Mouse (Mus musculus): ENCODE data around the gene Gm20517. TPM values are rescaled to one million over a fixed set of nuclear protein-coding genes. Genes with fewer than 3 reads are reported as not detected.

The Gm20517 gene
- polyA plus RNA-seq, 1 experiment from 2014 or later: 1.3 TPM

DNA sequence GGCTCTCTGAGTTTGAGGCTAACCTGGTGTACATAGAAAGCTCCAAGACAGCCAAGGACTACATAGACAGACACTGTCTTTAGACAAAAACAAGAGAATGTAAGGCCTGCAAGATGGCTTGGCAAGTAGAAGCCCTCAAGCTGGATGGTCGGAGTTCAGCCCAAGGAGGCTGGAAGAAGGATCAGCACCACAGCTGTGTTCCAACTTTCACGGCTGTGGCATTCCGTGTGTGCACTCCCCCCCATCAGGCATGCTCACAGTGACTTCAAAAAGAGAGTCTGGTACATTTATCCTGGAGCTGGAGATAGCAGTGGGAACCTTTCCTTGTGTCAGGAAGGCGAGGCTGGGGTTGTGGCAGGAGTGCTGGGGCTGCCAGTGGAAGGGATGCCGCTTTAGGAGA lies 14.6 kb downstream of the Gm20517 start:
- no peaks in the 10 kb centered on the region for H3K9me3 ChIP-seq (ENCODE audit: control insufficient read depth, low read length)
- ATAC-seq (ENCODE audit: insufficient number of reproducible peaks, low FRiP score, low TSS enrichment, low read depth) (no peak), DNase-seq (ENCODE audit: low spot score) (no peak)
- H3K4me1 ChIP-seq (ENCODE audit: control insufficient read depth, insufficient read depth, low read length): peaks cover 10% of the 10 kb centered on the region
- no peak overlapping the region for H3K4me2 ChIP-seq (ENCODE audit: low read depth, severe bottlenecking)
- H3K27ac ChIP-seq (replicated peaks; ENCODE audit: low read depth, low read length): no peak overlapping the region
- peaks cover 25% of the 10 kb centered on the region for H3K36me3 ChIP-seq (ENCODE audit: control insufficient read depth, insufficient read depth, low read length)
- H3K4me3 ChIP-seq (ENCODE audit: low read depth, low read length): no peak overlapping the region
- H3K27me3 ChIP-seq (ENCODE audit: control insufficient read depth, insufficient read depth, low read length): no peaks in the 10 kb centered on the region
- WGBS: 89% methylated on average over 5 of the region's 5 CpGs
- H3K9ac ChIP-seq (ENCODE audit: low read length): no peak overlapping the region

DNA sequence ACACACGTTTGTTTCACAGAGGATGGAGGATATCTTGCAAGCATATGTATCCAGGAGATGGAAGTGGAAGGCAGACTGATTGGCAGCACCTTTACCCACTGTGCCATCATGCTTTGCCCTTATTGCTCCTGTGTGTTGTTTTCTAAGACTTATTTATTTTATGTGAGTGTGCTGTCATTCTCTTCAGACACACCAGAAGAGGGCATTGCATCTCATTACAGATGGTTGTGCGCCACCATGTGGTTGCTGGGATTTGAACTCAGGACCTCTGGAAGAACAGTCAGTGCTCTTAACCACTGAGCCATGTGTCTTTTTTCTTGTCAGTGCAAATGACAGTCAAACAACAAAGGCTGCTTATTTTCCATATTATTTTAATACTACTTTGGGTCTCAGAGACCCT lies 16.4 kb downstream of the Gm20517 start:
- Histone ChIP-seq H3K36me3 (ENCODE audit: control insufficient read depth, insufficient read depth, low read length) (peaks cover 18% of the 10 kb centered on the region), H3K4me2 (ENCODE audit: low read depth, severe bottlenecking) (no peak overlapping the region; the same call in 1 of the 2 replicates), H3K4me1 (ENCODE audit: control insufficient read depth, insufficient read depth, low read length) (peaks cover 14% of the 10 kb centered on the region), H3K27ac (replicated peaks; ENCODE audit: low read depth, low read length) (no peak overlapping the region), H3K9ac (ENCODE audit: low read length) (no peak overlapping the region), H3K4me3 (ENCODE audit: low read depth, low read length) (no peak overlapping the region; the same call in 1 of the 2 replicates), H3K27me3 (ENCODE audit: control insufficient read depth, insufficient read depth, low read length) (no peaks in the 10 kb centered on the region), H3K9me3 (ENCODE audit: control insufficient read depth, low read length) (no peaks in the 10 kb centered on the region)
- ATAC-seq (ENCODE audit: insufficient number of reproducible peaks, low FRiP score, low TSS enrichment, low read depth) (no peak), DNase-seq (ENCODE audit: low spot score) (no peak)
- WGBS: 80% methylated on average over 2 of the region's 2 CpGs

DNA sequence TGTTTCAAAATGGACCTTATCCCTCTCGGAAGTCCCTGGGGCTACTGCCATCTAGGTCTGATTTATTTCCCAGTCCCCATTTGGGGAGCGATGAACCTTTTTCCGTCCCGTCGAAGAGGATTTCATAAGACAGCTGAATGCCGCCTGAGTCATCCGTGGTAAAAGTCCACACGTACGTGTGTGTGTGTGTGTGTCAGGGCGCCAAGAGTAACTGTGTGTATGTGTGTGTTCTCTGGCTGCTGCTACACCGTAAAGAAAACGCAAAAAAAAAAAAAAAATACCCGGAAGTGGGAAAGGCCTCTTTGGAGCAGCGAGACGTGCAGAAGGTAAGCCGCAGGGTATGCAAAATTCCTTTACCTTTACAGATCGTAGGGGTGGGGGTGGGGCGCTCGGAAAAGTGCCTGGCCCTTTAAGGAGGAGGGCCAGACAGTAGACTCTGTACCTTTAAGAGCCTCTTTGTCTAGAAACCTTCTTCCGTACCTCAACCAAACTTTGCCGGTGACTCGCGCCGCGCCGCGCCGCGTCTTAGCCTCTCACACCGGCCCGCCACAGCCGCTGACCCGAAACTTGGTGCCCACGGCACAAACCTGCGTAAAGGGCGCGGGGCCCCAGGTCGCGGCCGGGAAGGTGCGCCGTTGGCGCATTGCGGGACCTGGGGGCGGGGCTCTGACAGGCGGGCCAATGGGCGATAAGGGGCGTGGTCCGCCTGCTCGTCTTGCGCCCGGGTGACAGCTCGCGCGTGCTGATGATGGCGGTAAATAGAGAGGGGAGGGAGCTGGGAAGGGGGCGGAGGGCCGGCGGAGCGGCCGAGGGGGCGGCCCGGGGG lies 17.7 kb downstream of the Gm20517 start:
- ATAC-seq (ENCODE audit: insufficient number of reproducible peaks, low FRiP score, low TSS enrichment, low read depth): peak; percentile 93
- H3K4me3 ChIP-seq (ENCODE audit: low read depth, low read length): peak overlapping the region; percentile 70
- H3K4me1 ChIP-seq (ENCODE audit: control insufficient read depth, insufficient read depth, low read length): peaks cover 14% of the 10 kb centered on the region
- under 1% methylated on average over 63 of the region's 63 CpGs for WGBS
- peak overlapping the region; percentile 73 for H3K9ac ChIP-seq (ENCODE audit: low read length)
- H3K27me3 ChIP-seq (ENCODE audit: control insufficient read depth, insufficient read depth, low read length): no peaks in the 10 kb centered on the region
- peak overlapping the region; percentile 92 for H3K4me2 ChIP-seq (ENCODE audit: low read depth, severe bottlenecking)
- peak overlapping the region; percentile 91 for H3K27ac ChIP-seq (replicated peaks; ENCODE audit: low read depth, low read length)
- no peaks in the 10 kb centered on the region for H3K9me3 ChIP-seq (ENCODE audit: control insufficient read depth, low read length)
- DNase-seq (ENCODE audit: low spot score): peak; percentile 96
- H3K36me3 ChIP-seq (ENCODE audit: control insufficient read depth, insufficient read depth, low read length): peaks cover 6% of the 10 kb centered on the region

DNA sequence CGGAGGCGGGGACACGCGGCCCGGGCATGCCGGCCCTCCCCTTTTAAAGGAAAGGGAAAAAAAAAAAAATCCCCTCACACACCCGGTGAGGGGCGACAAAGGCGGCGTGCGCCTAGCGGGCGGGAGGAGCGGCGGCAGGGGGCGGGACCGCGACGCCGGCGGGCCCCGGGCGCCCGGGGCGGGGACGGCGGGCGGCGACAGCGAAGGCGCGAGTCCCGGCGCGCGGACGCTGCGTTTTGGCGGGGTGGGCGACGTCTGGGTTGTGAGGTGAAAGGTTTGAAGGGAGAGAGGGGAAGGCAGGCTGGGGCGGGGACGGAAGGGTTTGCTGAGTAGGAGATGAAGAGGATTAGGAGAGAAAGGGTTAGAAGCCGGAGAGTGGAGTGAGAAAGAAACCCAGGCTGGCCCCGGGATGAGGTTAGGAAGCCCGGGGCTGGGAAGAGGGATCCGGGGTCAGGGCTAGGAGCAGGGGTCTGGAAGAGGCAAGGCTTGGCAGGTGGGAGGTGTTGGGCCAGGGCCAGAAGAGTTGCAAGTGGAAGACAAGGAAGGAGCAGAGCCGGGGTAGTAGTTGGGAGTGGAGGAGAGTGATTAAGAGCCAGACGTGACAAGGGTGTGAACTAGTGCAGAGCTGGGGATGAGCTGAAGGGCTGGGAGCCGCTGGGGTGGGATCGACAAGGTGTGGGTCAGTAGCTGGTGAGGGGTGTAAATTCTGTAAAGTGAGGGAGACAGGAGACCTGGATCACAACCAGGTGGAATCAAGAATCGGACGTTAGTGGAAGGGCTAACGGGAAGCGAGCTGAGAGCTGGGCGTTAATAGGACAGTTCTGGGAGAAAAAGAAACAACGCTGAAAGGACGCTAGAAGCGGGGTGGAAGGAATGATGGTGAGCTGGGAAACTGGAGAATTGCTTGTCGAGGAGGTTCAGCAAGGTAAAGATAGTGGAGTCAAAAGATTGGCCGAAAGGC lies 18.6 kb downstream of the Gm20517 start:
- ATAC-seq (ENCODE audit: insufficient number of reproducible peaks, low FRiP score, low TSS enrichment, low read depth) (peak; percentile 49), DNase-seq (ENCODE audit: low spot score) (no peak)
- under 1% methylated on average over 61 of the region's 61 CpGs for WGBS
- Histone ChIP-seq H3K4me1 (ENCODE audit: control insufficient read depth, insufficient read depth, low read length) (peaks cover 14% of the 10 kb centered on the region), H3K9me3 (ENCODE audit: control insufficient read depth, low read length) (no peaks in the 10 kb centered on the region), H3K4me2 (ENCODE audit: low read depth, severe bottlenecking) (peak overlapping the region; percentile 92), H3K4me3 (ENCODE audit: low read depth, low read length) (peak overlapping the region; percentile 70), H3K36me3 (ENCODE audit: control insufficient read depth, insufficient read depth, low read length) (0 out of 2 replicates have a peak, but pooled peaks cover 4% of the 10 kb centered on the region), H3K9ac (ENCODE audit: low read length) (peak overlapping the region; percentile 73), H3K27me3 (ENCODE audit: control insufficient read depth, insufficient read depth, low read length) (no peaks in the 10 kb centered on the region), H3K27ac (replicated peaks; ENCODE audit: low read depth, low read length) (peak overlapping the region; percentile 91)

DNA sequence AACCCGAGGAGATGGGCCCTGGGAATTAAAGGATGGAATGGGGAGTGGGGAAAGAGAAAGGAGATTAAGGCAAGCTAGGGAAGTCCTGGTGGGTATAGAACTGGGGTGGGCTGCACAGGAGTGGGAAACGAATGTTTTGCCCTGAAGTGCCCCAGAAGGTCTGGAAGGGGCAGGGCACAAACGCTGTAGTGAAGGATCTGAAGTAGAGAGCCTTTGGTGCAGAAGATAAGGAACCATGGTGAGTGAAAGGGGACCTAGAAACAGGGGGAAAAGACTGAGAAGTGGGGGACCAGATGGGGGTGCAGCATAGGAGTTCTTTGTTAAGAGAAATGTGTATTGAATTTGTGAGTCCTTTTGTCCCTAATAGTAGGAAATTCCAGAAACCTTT lies 19.3 kb downstream of the Gm20517 start, which contains the start of gene Usp49:
TSS of gene Usp49 (plus strand) at position 13 of the 388 bp plus-strand sequence.
- H3K27ac ChIP-seq (replicated peaks; ENCODE audit: low read depth, low read length): peak within 1 kb of the TSS; percentile 91
- no peaks in the 10 kb centered on the region for H3K9me3 ChIP-seq (ENCODE audit: control insufficient read depth, low read length)
- no peaks in the 10 kb centered on the region for H3K27me3 ChIP-seq (ENCODE audit: control insufficient read depth, insufficient read depth, low read length)
- peak within 1 kb of the TSS; percentile 92 for H3K4me2 ChIP-seq (ENCODE audit: low read depth, severe bottlenecking)
- peak within 1 kb of the TSS; percentile 70 for H3K4me3 ChIP-seq (ENCODE audit: low read depth, low read length)
- 1% methylated on average over 3 of the region's 3 CpGs for WGBS
- no peak for ATAC-seq (ENCODE audit: insufficient number of reproducible peaks, low FRiP score, low TSS enrichment, low read depth)
- DNase-seq (ENCODE audit: low spot score): no peak
- peak within 1 kb of the TSS; percentile 73 for H3K9ac ChIP-seq (ENCODE audit: low read length)
- H3K4me1 ChIP-seq (ENCODE audit: control insufficient read depth, insufficient read depth, low read length): peaks cover 14% of the 10 kb centered on the region
- peaks cover 3% of the 10 kb centered on the region; the same call in 1 of the 2 replicates for H3K36me3 ChIP-seq (ENCODE audit: control insufficient read depth, insufficient read depth, low read length)

DNA sequence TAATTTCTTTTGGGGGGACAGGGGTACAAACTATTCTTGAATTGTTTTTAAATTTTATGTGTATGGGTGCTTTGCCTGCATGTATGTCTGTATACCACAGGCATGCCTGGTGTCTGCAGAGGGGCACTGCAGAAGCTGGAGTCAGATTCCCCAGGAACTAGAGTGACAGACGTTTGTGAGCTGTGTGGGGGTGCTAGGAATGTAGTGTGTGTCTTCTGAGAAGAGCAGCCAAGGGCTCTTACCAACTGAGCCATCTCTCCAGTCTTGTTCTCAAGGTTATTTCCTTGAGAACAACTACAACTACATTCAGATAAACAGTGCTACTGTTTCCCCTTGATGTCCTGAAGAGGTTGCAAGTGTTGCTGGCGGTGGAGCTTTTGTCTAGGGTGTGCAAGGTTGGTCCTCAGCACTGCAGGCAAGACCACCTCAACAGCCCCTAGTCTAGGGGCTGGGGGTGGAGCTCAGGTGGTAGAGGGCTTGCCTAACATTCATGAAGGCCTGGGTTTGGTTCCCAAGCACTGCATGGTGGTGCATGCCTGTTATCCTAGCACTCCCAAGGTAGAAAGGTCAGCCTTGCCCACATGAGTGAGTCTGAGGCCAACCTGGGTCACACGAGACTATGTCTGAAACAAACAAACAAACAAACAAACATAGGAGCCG lies 20.9 kb downstream of the Gm20517 start:
- no peak overlapping the region for H3K4me2 ChIP-seq (ENCODE audit: low read depth, severe bottlenecking)
- H3K9ac ChIP-seq (ENCODE audit: low read length): no peak overlapping the region
- H3K36me3 ChIP-seq (ENCODE audit: control insufficient read depth, insufficient read depth, low read length): peaks cover 2% of the 10 kb centered on the region; the same call in 1 of the 2 replicates
- no peak overlapping the region for H3K27ac ChIP-seq (replicated peaks; ENCODE audit: low read depth, low read length)
- H3K4me1 ChIP-seq (ENCODE audit: control insufficient read depth, insufficient read depth, low read length): peaks cover 14% of the 10 kb centered on the region
- DNase-seq (ENCODE audit: low spot score): no peak
- 64% methylated on average over 4 of the region's 4 CpGs for WGBS
- H3K9me3 ChIP-seq (ENCODE audit: control insufficient read depth, low read length): no peaks in the 10 kb centered on the region
- no peaks in the 10 kb centered on the region for H3K27me3 ChIP-seq (ENCODE audit: control insufficient read depth, insufficient read depth, low read length)
- H3K4me3 ChIP-seq (ENCODE audit: low read depth, low read length): no peak overlapping the region
- no peak for ATAC-seq (ENCODE audit: insufficient number of reproducible peaks, low FRiP score, low TSS enrichment, low read depth)

DNA sequence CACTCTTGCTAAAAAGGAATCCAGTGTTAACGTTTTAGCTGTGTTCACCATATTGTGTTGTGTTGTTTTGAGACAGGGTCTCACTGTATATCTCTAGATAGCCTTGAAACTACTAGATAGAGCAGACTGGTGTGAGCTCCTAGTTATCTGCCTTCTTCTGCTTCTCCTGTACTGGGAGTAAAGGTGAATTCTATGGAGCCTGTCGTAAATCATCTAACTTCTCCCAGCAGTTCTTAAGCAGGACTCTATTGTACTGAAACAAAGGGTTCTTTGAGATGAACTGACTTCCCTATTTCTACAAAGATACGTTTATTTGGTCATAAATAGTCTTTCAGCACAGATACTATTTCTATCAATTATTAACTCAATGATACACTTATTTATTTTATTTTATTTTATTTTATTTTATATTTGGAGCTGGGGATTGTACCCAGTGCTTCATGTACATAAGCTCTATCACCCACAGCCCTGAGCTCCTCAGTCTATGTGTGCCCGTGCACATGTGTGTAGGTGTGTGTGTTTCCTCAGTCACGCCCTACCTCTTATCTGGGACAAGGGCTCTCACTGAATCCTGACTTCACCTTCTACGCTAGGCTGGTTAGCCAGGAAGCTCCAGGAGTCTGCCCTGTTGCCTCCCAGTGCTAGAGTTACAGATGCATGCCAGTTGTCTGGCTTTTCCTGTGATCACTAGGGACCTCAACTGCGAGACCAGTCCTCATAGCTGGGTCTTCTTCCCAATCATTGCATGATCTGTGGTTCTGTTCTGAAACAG lies 22.8 kb downstream of the Gm20517 start:
- Histone ChIP-seq H3K9ac (ENCODE audit: low read length) (no peak overlapping the region), H3K4me1 (ENCODE audit: control insufficient read depth, insufficient read depth, low read length) (peaks cover 14% of the 10 kb centered on the region), H3K27me3 (ENCODE audit: control insufficient read depth, insufficient read depth, low read length) (no peaks in the 10 kb centered on the region), H3K4me2 (ENCODE audit: low read depth, severe bottlenecking) (no peak overlapping the region), H3K4me3 (ENCODE audit: low read depth, low read length) (no peak overlapping the region), H3K9me3 (ENCODE audit: control insufficient read depth, low read length) (no peaks in the 10 kb centered on the region), H3K27ac (replicated peaks; ENCODE audit: low read depth, low read length) (no peak overlapping the region), H3K36me3 (ENCODE audit: control insufficient read depth, insufficient read depth, low read length) (peaks cover 2% of the 10 kb centered on the region; the same call in 1 of the 2 replicates)
- no peak for DNase-seq (ENCODE audit: low spot score)
- 81% methylated on average over 7 of the region's 7 CpGs for WGBS
- ATAC-seq (ENCODE audit: insufficient number of reproducible peaks, low FRiP score, low TSS enrichment, low read depth): no peak

Data from limb, embryonic 11.5 days (tissue).